Mouse (Mus musculus) gastrocnemius, adult 18-20 months (tissue): ENCODE data around the gene Lnx2. TPM values are rescaled to one million over a fixed set of nuclear protein-coding genes. Genes with fewer than 3 reads are reported as not detected.
A peak's percentile ranks its signal among the peaks of the same experiment; 100 is the strongest.

Source experiments
- DNase-seq: peaks from one replicate; pipeline ENCODE4 v3.0.0; 2021; ENCODE audit warnings: low spot score
- total RNA-seq, 2 experiments: library from RNA; stranded (reverse); gene quantifications; 2 replicates each; pipeline ENCODE4 v1.2.3; 2021

Gene Lnx2
- total RNA-seq, 2 experiments from 2014 or later: 2.2 to 2.5 TPM

DNA sequence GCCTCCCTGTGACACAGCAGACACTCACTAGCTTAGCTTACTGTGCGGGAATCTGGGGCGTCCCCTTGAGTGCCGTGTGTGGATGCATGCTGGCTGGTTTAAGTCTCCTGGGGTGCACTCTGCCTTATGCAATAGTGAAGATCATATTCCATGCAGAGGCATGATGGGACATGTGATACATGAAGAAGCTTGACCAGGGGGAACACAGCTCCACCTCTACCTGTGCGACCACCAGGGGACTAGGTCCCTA is 24.2 kb downstream of the Lnx2 start:
- peak; percentile 21 for DNase-seq

DNA sequence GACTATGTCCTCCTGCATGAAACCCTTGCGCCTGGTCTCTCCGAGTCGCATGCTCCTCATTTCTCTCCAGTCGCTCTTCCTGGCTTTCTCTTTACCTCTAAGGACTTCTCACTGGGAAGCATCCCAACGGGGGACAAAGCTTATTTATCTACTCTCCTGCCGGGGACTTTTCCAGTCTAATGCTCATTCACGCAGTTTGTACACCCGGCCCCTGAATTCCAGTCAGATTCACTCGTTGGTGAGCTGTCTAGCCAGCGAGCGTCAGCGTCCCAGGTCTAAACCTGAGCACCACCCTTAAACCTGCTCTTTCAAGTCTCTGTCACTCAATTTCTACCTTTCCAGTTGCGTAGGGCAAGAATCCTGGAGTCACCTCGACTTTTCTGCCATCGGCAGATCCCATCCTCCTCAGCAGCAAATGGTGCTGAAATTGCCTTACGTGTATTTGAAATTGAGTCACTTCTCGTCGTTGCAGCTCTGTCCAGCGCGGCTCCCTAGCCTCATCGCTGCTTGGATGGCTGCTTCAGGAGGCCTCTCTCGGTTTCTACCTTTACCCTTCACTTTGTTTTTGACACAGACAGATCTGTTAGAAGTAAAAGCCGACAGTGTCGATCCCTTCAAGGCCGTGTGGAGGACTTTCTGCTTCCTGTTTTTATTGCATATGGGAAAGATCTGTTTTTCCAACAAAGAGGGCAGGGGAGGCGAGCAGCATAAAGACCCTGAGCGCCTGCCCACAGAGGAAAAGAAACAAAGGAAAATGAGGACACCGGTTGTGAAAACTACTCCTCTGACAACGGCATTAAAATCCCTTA is 24.7 kb downstream of the Lnx2 start:
- no peak for DNase-seq

DNA sequence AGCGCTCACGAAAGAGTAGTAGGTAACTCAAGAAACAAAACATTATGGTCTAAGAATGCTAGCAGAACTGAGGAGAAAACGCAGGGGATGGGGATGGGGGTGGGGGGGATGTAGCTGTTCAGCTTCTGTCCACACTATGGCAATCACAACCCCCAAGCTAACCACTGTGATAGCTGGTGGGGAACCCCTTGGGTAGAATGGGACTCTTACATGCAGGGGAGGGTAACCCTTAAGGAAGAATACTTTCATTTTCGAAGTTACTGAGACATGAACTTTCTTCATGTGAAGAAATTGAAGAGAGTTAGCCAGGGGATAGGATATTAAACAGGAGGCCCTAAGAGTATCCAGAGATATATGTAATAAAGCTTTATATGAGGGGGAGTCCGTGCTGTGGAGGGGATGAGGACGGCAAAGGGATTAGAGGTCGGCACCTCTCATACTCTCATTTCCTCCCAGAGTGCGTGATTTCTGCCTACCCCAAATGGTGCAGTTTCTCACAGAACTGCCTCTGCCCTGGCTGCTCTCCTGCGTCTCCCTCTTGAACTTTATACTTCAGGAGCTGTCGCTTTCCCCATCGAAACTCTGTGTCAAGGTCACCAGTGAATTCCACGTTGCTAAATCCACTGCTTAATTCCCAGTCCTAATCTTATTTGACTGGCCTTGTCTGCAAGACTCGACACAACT is 25.4 kb downstream of the Lnx2 start:
- no peak for DNase-seq

DNA sequence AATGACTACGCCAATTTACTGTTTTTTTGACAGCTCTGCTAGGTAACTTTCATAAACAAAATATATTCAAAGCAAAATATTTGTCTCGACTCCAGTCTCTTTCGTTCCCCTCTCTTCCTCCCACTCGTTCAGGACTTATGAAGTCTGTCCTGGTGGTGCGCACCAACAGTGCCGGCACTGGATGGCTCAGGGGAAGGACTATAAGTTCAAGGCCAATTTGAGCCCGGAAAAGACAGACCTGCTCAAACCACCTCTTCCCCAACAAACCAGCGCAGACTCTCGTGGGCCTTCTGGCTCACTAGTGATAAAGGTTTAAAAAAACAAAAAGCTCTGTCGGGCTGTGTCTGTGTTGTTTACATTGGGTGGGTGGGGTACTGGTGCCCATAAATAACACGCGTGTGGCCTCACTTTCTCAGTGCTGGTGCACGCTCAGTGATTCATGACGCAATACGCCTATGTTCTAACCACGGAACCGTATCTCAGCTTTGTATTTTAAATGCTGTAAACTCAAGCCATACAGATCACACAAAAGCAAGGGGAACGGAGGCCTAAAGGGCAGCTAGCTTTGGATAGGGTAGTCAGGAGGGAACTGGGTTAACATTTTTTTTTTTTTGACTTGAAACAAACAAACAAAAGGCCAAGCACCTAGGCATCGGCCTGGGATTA is 26.7 kb downstream of the Lnx2 start:
- no peak for DNase-seq

DNA sequence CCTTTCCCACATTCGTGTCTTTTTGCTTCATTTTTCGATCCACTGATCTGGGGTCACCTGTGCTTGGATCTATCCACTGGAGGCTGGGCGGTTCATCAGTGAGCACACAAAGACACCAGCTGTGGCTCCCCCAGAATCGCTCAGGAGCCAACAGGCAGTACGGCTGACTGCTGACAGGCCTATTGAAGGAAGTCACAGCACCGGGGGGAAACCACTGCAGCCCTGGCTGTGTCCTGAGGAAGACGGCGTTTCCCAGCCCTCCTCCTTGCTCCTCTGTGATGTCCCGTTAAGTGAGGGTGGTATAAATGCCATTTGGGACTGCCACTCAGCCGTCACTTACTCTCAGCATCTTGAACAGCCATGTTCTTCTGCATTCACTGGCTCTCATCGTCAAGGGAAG is 30.5 kb downstream of the Lnx2 start:
- no peak for DNase-seq

DNA sequence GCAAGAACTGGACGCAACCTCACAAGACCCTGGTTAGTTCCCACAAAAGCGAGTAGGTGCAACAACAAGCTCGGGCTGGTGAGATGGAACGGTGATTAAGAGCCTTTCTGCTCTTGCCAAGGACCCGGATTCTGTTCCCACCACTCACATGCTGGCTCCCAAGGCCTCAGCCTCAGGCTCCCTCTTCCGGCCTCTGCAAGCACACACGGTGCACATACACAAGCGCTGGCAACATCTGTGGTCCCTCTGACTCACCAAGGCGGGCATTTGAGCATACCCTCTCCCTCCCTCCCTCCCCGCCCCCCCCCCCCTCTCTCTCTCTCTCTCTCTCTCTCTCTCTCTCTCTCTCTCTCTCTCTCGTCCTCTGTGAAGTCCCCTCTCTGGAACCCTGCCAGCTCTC is 31.1 kb downstream of the Lnx2 start:
- DNase-seq: no peak

DNA sequence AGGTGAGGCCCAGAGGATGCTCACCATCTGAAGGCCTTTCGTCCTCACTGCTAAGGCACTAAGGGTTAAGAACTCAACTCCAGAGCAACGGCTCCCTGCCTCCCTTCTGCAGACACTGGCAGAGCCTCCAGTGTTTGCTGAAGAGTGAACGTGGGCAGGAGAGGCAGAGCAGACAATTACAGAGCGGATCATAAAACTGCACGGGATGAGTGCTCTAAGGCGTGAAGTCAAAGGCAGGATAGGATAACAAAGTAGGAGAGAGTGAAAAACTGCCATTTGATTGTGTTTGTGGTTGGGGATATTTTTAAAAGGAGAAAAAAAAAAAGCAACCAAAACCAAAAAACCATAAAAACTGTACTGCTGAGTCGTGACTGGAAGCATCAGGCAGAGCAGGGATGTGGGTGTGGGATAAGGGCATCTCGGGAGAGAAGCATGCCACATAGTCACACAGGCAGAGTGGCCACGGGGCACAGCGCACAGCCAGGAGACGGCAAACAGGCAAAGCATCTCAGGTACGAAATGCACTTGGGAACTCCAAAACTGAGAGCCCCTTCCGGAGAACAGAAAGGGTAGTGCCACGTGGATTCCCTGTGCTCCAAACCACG is 33.0 kb downstream of the Lnx2 start:
- DNase-seq: no peak

DNA sequence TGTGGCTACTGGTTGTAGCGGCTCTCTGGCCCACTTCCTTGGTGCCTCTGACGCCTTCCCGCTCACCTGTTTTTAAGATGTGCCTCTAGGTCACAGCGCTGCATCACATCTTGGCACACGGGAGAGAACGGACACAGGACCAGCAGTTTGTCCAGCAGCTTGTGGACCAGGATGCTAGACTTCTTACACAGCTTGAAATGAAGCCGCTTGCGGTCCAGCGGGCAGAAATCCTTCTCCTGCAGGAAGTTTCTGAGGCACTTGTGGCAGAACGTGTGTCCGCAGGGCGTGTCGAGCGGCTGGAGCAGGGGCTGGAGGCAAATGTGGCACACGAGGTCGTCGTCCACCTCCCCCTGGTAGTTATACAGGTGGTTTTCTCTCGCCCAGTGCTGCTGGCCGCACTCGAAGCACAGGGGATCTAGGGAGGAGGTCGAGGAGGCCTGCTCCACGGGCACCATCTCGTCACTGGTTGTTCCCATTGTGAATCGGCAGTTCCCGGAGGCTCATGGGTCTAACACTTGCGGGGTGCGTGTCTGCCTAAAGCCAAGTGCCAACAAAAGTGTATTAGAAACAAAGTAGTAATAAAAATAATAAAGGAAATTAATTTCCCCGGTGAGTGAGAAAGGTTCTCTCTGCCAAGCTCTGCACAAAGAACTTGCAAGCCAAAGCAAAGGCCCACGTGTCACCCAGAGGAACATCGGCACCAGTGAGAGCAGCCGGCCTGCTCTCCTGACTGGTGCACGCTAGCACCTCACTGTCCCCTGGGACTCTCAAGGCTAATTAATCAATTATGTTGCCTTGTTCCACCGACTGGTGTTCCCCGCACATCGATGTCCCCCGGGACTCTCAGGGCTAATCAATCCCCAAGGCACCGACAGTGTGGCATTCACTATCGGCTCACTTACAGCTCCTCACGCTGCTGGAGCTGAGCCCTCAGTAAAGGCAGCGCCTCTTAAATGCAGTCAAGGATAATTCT is 34.1 kb downstream of the Lnx2 start:
- no peak for DNase-seq

- DNase-seq: no peak
Measured at GRCm38 (mm10) chr5:147039394-147039793, 37.0 kb downstream of the Lnx2 start.

DNA sequence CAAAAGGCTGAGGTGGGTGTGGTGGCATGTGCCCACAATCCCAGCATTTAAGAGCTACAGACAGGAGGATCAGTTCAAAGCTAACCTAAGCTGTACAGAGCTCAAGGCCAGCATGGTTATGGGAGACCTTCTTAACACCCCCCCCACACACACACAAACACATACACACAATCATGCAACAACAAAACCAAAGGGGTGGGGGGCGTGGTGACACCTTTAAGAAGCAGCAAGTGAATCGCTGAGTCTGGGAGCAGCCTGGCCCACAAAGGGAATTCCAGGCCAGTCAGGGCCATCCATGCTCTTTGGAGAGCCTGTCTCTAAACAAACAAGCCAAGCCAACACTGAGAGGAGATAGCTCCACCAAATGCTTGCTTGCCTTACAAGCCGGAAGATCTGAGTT is 38.8 kb downstream of the Lnx2 start:
- no peak for DNase-seq

DNA sequence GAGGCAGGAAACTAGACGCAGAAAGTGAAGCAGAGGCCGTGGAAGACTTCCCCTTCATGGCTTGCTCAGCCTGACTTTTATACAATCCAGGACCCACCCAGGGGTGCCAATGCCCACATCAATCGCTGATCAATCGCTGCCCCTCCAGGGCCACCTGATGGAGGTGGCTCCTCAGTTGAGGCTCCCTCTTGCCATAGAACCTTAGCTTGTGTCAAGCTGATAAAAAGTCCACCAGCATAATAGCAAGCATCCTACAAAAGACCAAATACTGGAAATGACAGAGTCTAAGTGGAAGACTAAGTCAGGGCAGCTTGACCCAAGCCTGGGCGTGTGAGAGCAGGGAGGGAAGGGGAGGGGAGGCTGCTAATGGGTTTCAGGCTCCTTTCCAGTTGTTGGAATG is 39.7 kb downstream of the Lnx2 start:
- DNase-seq: no peak

GRCm38 (mm10) chr5:147036028-147036427 is 40.4 kb downstream of the Lnx2 start:
- DNase-seq: no peak

- DNase-seq: no peak
Measured at GRCm38 (mm10) chr5:147035301-147035700, 41.1 kb downstream of the Lnx2 start.

GRCm38 (mm10) chr5:147034283-147034682 is 42.1 kb downstream of the Lnx2 start:
- no peak for DNase-seq

- peak; percentile 51 for DNase-seq
Measured at GRCm38 (mm10) chr5:147033155-147033554, 43.2 kb downstream of the Lnx2 start.

DNA sequence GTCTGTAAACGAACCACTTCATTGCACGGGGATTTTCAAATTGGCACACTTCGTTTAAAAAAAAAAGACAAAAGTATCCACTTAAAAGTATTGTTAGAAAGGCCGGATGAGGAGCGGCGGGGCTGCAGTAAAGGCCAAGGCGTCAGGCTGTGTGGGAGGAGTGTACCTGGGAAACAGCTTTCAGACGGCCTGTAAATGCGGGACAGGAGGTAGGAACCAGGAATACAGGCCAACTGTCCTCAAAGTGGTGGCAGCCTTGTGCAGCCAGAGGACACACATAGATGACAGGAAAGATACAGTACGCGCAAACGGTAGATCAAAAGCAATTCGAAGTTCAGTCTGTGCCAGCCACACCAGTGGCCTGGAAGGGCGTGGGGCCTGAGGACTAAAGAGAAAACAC is 45.1 kb downstream of the Lnx2 start:
- no peak for DNase-seq

DNA sequence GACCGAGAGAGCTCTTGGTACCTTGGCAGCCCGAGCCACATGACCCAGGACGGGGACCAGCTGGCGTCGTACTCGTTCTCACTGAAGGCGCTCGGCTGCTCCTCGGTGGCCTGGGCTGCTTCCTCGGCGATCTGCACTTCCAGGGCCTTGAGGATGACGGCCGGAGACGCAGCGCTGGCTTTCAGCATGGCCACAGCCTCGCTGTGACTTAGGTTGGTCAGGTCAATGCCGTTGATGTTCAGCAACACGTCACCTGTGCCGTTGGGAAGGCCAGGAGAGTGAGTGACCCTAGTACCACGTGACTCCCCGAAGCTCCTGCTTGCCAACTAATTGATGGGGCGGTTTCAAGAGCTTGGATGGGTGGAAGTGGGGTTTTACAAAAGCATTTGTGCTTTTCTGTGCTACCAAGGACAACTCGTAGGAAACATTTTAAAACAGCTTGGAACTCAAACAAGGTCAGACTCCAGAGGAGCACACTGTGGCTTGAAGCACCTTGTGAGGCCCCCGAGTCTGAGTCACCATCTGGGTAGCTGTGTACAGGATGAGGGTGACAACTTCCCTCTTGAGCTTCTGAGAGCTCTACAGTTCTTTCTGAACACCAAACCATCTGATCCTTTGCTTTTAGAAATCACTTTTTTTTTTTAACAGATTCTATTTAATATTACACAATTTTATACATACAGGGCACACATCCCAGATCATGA is 51.9 kb downstream of the Lnx2 start:
- no peak for DNase-seq

- DNase-seq: no peak
Measured at GRCm38 (mm10) chr5:147023245-147023970, 53.0 kb downstream of the Lnx2 start.

DNA sequence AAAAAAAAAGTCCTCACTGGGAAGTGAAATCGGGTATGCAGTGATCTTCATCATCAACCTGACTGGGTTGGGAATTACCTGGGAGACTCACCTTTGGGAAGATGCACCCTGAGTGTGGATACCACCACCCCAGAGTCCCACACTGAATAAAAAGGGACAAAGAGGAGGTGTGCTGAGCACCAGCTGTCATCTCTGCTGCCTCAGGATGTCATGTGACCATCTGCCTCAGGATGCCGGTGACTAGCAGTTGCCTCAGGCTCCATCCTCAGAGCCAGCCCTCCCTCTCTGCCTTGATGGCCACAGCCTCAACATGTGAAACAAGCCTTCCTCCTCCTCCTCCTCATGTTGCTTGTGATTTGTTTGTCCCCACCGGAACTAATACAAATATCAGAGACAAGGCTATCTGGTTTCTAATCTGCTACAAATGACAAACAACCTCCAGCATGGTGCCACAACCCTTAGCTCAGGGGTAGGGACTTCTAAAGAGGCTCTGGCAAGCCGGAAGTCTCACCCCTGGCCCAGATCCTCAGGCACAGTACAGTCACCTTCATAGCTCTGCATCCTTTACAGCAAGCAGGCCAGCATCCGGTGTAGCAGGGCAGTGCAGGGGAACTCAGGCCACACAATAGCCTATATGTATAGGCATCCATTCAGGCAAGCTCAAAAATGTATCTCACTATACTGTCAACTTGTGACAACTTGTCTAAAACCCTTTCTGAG is 54.7 kb downstream of the Lnx2 start:
- DNase-seq: no peak
